Mouse (Mus musculus): Measurements from ENCODE around the gene Zfp319.
A peak's percentile ranks its signal among the peaks of the same experiment; 100 is the strongest.

Gene Zfp319

DNA sequence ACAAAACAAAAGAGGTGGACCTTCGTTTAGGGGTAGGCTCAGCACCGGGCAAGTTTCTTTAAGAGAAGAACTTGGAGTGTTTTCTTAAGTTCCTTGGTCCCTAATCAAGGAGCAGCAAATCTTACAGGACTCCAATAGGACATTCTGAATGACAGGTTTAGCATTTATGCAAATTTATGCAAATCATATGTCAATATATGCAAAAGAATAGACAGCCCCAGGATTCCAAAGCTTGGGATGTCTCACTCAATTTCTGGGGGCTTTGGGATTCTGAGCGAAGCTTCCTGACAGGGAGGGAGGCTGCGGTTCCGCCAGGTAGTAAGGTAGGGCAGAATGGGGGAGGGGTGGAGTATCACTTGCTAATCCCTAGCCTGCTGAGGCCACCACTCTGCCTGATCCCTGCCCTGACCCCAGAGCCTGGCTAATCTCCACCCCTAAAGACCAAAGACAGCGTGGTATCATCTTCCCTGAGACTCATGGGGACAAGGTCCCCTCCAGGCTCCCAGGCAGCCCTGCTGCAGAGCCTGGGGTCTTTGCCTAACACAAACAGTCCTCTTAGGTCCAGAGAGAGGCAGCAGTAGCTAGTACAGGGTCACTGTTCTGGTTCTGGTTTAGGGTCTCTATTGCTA, 21.3 kb downstream of the Zfp319 start, which contains the start of gene Tepp:
Tepp (plus strand) TSS at position 225 of the 629 bp plus-strand sequence.
- DNase-seq (ENCODE audit: low spot score) = no peak

DNA sequence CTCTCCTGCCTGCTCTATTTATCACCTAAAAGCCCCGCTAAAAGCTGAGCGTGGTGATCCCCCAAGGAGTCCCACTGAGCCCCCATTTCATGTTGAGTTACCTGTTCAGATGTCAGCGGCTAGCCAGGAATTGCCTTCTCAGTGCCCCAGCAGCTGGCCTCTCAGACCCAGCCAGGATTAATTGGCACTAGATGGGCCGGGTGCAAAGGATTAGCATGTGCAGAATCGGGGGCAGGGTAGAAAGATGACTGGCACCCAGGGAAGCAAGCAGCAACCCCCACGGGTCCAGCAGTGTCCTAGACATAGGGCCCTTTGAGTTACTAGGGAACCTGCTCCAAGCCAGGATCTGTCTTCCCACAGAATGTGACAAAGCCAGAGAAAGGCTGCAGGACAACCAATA, 25.3 kb downstream of the Zfp319 start, which contains the start of gene Cngb1:
Cngb1 (minus strand) TSS at position 155 of the 400 bp plus-strand sequence.
- DNase-seq (ENCODE audit: low spot score) = no peak

DNA sequence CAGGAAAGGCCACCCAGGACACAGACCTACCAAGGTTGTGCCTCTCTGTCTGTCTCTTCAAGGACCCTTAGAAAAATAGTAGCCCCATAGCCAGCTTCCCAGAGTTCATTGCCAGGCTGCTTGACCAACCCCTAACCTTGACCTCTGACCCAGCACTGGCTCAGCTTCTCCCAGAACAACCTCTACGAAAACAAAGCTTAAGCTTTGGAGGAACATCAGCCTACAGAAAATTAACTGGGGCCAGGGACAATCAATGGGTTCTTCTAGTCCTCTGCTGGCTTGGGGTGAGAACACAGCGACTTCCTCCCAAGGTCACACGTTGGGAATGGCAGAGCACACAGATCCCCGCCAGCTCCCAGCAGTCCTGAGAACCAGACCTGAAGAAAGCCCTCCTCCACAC, 26.2 kb downstream of the Zfp319 start:
- DNase-seq (ENCODE audit: low spot score) = no peak

DNA sequence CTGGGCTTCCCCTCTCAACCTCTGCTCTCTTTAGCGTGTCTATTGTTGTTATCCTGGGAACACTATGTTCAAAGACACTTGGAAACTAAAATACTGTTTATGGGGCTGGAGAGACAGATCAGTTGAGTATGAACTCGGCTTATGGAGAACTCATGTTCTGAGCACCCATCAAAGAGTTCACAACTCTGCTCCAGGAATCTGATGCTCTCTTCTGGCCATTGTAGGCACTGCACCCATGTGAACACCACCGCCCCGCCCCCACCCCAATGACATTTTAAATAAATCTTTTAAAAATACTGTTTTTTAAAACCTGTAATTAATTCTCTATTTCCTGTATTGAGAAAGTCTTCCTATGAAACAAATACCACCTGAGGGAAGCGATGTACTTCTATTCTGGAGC, 29.3 kb downstream of the Zfp319 start:
- peak; percentile 22 for DNase-seq (ENCODE audit: low spot score)

DNA sequence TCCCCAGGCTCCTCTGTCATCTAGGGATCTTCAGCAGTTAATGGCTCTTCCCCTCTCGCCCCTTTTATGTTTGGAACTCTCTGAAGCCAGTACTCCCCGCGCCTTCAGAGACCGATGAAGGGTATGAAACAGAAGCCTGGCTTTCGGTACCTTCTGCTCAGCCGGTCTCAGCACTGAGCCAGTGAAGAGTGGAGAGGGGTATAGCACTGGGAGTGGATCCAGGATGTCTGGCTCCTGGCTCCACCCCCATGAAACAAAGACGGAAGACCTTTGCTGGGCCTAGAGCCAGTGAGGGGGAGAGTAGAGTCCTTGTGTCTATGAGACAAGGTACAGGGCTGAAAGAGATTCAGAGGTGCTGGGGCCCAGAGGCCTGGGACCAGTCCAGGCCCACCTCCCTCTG, 37.9 kb downstream of the Zfp319 start:
- DNase-seq (ENCODE audit: low spot score) = no peak

DNA sequence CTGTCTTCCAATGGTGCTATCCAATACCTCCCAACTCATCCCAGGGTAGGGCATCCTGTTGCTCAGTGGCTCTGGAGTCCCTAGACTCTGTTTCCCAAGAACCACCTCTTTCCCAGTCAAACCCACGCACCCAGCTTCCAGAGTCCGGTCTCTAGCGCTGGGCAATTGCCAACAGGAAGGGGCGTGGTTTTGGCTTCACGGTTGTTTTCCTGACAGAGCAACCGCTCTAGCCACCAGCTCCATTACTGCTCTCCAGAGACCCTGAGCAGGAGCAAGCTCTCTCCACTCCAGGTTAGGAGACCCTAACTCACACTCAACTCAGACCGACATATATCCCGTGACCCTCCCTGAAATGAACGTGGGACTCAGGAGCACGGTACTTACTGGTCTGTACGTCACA, 38.6 kb downstream of the Zfp319 start:
- DNase-seq (ENCODE audit: low spot score) = no peak

DNA sequence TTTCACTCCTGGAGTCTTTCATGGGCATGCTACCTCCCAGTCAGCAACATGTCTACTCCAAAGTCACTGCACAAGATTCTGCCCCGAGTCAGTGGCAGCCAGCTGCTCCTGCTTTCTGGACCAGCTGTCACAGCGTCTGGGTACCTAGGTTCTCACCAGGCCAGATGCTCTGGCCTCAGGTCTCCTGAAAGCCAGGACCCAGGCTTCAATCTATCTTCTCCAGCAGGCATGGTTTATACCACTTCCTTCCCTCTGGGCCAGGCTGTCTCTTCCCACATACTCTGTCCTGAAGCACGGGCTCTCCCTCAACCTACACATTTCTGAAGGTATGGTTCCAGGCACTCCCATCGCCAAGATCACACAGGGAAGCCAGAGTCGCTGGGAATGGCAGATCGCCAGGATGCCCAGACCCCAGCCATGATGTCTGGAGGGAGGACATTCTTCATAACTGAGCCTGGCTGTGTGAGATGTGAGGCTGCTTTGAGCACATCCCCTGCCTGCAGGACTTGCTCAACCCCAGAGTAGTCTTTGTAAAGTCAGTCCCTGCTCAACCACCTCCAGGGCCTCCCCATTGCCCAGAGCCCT, 42.6 kb downstream of the Zfp319 start:
- DNase-seq (ENCODE audit: low spot score) = no peak

DNA sequence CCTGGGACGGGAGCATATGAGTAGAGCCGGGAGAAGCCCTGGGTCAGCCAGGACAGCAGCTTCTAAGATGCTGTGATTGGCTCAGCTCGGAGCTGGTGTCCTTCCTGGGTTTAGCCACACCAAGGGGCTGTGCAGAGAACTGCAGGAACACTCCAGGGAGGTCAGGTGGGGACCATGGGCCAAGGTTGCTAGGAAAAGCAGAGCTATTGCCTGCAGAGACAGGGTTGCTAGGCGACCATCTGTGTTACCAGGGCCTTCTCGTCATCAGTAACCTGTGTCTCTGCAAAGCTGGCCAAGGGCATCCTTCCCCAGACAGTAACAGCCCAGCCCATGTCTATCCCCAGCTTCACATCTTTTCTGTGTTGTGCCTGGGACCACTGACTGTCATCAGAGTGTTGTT, 50.3 kb downstream of the Zfp319 start:
- DNase-seq (ENCODE audit: low spot score) = no peak

Measured in c-Kit-positive CD71-positive TER-119-positive erythroid progenitor cells, embryonic 14.5 days (primary cell).